Comparison of ENCODE assay signal across 26 mouse cellular contexts in the genomic region with DNA sequence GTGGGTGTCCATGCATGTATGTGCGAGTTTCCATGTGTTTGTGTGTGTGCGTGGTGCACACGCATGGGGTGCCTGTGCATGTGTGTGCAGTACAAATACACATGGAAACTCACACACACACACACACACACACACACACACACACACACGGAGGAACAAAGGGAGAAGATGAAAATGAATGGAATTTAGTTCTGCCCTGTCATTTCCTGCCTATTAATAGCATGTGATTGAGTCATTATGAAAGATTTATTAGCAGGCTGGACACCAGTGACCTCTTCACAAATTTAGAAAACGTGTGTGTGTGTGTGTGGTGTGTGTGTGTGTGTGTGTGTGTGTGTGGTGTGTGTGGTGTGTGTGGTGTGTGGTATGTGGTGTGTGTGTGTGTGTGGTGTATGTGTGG.
DNase-seq lines count a peak whose midpoint lies in the region; ATAC-seq and TF ChIP-seq lines count a peak whose summit lies in the region.
"Had no signal": no experiment of that assay in that cellular context is flagged by ENCODE, and none has a peak within 500 bp of the region (broad histone marks: within the 10 kb centered on the region; RNA-seq: fewer than 3 reads in every experiment).

No protein-coding gene starts in this region.

- H3K27ac ChIP-seq in lung, postnatal 0 days (ENCODE audit: low read length): no peak overlapping the region
- H3K27ac ChIP-seq: embryonic facial prominence, embryonic 12.5 days; hindbrain, embryonic 14.5 days; left cerebral cortex, adult 2 months; stomach, postnatal 0 days had no signal

- DNase-seq in kidney, adult 9 months: peak; percentile 35
- no peak for DNase-seq in kidney, adult 18-20 months
- DNase-seq in lung, postnatal 0 days (ENCODE audit: low spot score): peak; percentile 54
- no peak for DNase-seq in lung, adult 2 months
- peak; percentile 44 for DNase-seq in NIH3T3 (ENCODE audit: low read depth)
- DNase-seq in kidney, postnatal 4 days: peak; percentile 25 to 39
- DNase-seq in frontal cortex, postnatal 10 days (ENCODE audit: low spot score in 2 of 2): no peak
- DNase-seq: adrenal gland, postnatal 10 days; cerebellum, adult 11 months; cerebellum, postnatal 10 days; gastrocnemius, postnatal 36 days; heart, postnatal 36 days; layer of hippocampus, adult 9-11 months; left cerebral cortex, postnatal 4 days; lung, adult 18-20 months; retina, postnatal 1 day had no signal

- H3K4me1 ChIP-seq in lung, postnatal 0 days (ENCODE audit: insufficient read depth, low read depth, low read length): no peaks in the 10 kb centered on the region
- peaks cover 2% of the 10 kb centered on the region for H3K4me1 ChIP-seq in lung, adult 2 months (ENCODE audit: control insufficient read depth, insufficient read depth, low read length)
- H3K4me1 ChIP-seq: embryonic facial prominence, embryonic 12.5 days had no signal

- H3K9ac ChIP-seq in lung, postnatal 0 days (replicated peaks; ENCODE audit: low read depth): no peak overlapping the region
- H3K9ac ChIP-seq: embryonic facial prominence, embryonic 12.5 days; hindbrain, embryonic 14.5 days had no signal

- TF ChIP-seq POLR2A in lung, adult 2 months (IDR thresholded peaks at IDR 0.05; ENCODE audit: borderline replicate concordance, extremely low read depth, low read depth, low read length): no peak

- H3K36me3 ChIP-seq in lung, postnatal 0 days (ENCODE audit: insufficient read depth, low read length): no peaks in the 10 kb centered on the region
- H3K36me3 ChIP-seq: embryonic facial prominence, embryonic 12.5 days had no signal

- TF ChIP-seq CTCF in lung, postnatal 0 days (IDR thresholded peaks at IDR 0.05): no peak
- TF ChIP-seq CTCF in lung, adult 2 months (IDR thresholded peaks at IDR 0.05; ENCODE audit: insufficient read depth, low read length): no peak

- no peak overlapping the region for H3K4me2 ChIP-seq in lung, postnatal 0 days (replicated peaks; ENCODE audit: low read depth, low read length)
- H3K4me2 ChIP-seq: embryonic facial prominence, embryonic 12.5 days; heart, embryonic 11.5 days; hindbrain, embryonic 14.5 days; liver, embryonic 11.5 days had no signal

- no peak for TF ChIP-seq EP300 in lung, postnatal 0 days (IDR thresholded peaks at IDR 0.05)

- no peaks in the 10 kb centered on the region for H3K9me3 ChIP-seq in lung, postnatal 0 days (ENCODE audit: low read length)
- H3K9me3 ChIP-seq: embryonic facial prominence, embryonic 12.5 days had no signal

- 56% methylated on average over 5 of the region's 5 CpGs for WGBS in lung, postnatal 0 days
- 53% methylated on average over 5 of the region's 5 CpGs for WGBS in lung, adult 2 months

- no peak overlapping the region for H3K4me3 ChIP-seq in lung, postnatal 0 days (ENCODE audit: low read depth, low read length)
- no peak overlapping the region for H3K4me3 ChIP-seq in lung, adult 2 months (replicated peaks; ENCODE audit: extremely low read depth, low read depth, low read length)
- H3K4me3 ChIP-seq: embryonic facial prominence, embryonic 12.5 days; left cerebral cortex, adult 2 months had no signal

- peak; percentile 44; the same call in 1 of the 2 replicates for ATAC-seq in lung, postnatal 0 days
- ATAC-seq: activated CD4-positive, CD25-positive, alpha-beta regulatory T cell, adult 4 months; forebrain, embryonic 14.5 days; intestine, postnatal 0 days; midbrain, embryonic 16.5 days had no signal

- H3K27me3 ChIP-seq in lung, postnatal 0 days (replicated peaks; ENCODE audit: insufficient read depth, low read length): no peaks in the 10 kb centered on the region
- H3K27me3 ChIP-seq: embryonic facial prominence, embryonic 12.5 days had no signal

Comparison
In these comparisons a context has a peak if more than half of its experiments do, and no peak if none do; other contexts are left out.
1. DNase-seq: peak in kidney, adult 9 months (single experiment), lung, postnatal 0 days (single experiment), NIH3T3 (single experiment) and kidney, postnatal 4 days (2 of 2); none in kidney, adult 18-20 months (single experiment), lung, adult 2 months (single experiment) and frontal cortex, postnatal 10 days (0 of 2).